Mouse (Mus musculus): Measurements from ENCODE around the gene Card19.

DNA sequence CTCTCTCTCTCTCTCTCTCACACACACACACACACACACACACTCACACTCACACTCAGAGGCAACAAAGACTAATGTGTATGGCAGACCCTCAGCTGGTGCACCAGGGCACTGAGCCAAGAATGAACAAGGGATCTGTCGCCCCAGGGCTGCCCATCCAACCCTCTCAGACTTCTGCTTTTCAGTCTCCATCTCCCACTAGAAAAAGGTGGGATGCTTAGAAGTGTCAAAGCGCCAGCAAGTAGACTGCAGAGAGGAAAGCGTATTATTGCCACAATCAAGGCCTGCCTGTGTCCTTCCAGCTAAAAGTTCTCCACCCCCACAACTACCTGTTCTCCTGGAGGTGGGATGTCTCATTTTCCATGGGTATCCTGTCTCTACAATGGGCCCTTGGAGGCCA, 1.4 kb downstream of the Card19 start:
- TF ChIP-seq POLR2A (IDR thresholded peaks at IDR 0.05; ENCODE audit: insufficient read length, low read depth) (no peak), SRF (IDR thresholded peaks at IDR 0.05; ENCODE audit: control insufficient read depth, insufficient read length, low read depth) (no peak), MAX (IDR thresholded peaks at IDR 0.05; ENCODE audit: low read depth) (no peak), USF1 (IDR thresholded peaks at IDR 0.05; ENCODE audit: low read depth) (no peak), MYOD1 (IDR thresholded peaks at IDR 0.05; ENCODE audit: control insufficient read depth in 1 of 3, insufficient read length in 2 of 3, low read depth in 2 of 3) (no peak), POLR2AphosphoS2 (IDR thresholded peaks at IDR 0.05; ENCODE audit: insufficient read length, low read depth) (no peak)
